Mouse (Mus musculus) heart, embryonic 14.5 days (tissue): ENCODE measurements around the gene Dtnb. TPM values are rescaled to one million over a fixed set of nuclear protein-coding genes. Genes with fewer than 3 reads are reported as not detected.

ENCODE experiments used
- ATAC-seq: fragments of 200-750 bp; cut with Nextera tagmentation; 2 replicates; pipeline ENCODE4 v1.8.0; 2017; ENCODE audit warnings: low read depth, moderate TSS enrichment; ENCODE audit not compliant: insufficient number of reproducible peaks, insufficient read depth, low FRiP score
- H3K27ac ChIP-seq, 2 experiments: fragments of 200-500 bp in 1 of 2; fragments of 300-500 bp in 1 of 2; sonication (generic) in 1 of 2; replicated peaks in 1 of 2; 2 replicates each; pipeline ENCODE4 v1.5.1; 2012 to 2014; ENCODE audit warnings: low read depth in 2 of 2, low read length in 2 of 2, control low read depth in 1 of 2, mild to moderate bottlenecking in 1 of 2, mixed read lengths in 1 of 2; ENCODE audit not compliant: control insufficient read depth in 1 of 2, insufficient read depth in 1 of 2
- H3K27me3 ChIP-seq: fragments of 300-500 bp; sonication (generic); 2 replicates; pipeline ENCODE4 v1.6.1; 2014; ENCODE audit warnings: mild to moderate bottlenecking, low read length, control low read depth; ENCODE audit not compliant: control insufficient read depth, insufficient read depth
- H3K36me3 ChIP-seq: fragments of 300-500 bp; sonication (generic); 2 replicates; pipeline ENCODE4 v1.6.1; 2014; ENCODE audit warnings: mild to moderate bottlenecking, control low read depth, low read length, mixed read lengths; ENCODE audit not compliant: control insufficient read depth, insufficient read depth
- H3K4me1 ChIP-seq, 2 experiments: fragments of 200-500 bp in 1 of 2; fragments of 300-500 bp in 1 of 2; sonication (generic) in 1 of 2; 2 replicates each; pipeline ENCODE4 v1.6.1; 2012 to 2014; ENCODE audit warnings: low read length in 2 of 2, control low read depth in 1 of 2, mixed read lengths in 1 of 2; ENCODE audit not compliant: control insufficient read depth in 2 of 2, insufficient read depth in 2 of 2
- H3K4me2 ChIP-seq: fragments of 300-500 bp; sonication (generic); 2 replicates; pipeline ENCODE4 v1.6.1; 2014; ENCODE audit warnings: mild to moderate bottlenecking, low read length
- H3K4me3 ChIP-seq, 2 experiments: fragments of 200-500 bp in 1 of 2; fragments of 300-500 bp in 1 of 2; sonication (generic) in 1 of 2; 2 replicates each; pipeline ENCODE4 v1.5.1; 2012 to 2014; ENCODE audit warnings: low read length in 2 of 2, mild to moderate bottlenecking in 2 of 2, control low read depth in 1 of 2, low read depth in 1 of 2, moderate library complexity in 1 of 2; ENCODE audit not compliant: control insufficient read depth in 1 of 2, insufficient read depth in 1 of 2
- H3K9ac ChIP-seq: fragments of 300-500 bp; sonication (generic); 2 replicates; pipeline ENCODE4 v1.6.1; 2014; ENCODE audit warnings: mild to moderate bottlenecking, low read length
- H3K9me3 ChIP-seq: fragments of 300-500 bp; sonication (generic); 2 replicates; pipeline ENCODE4 v1.6.1; 2016; ENCODE audit warnings: low read length, control low read depth; ENCODE audit not compliant: control insufficient read depth
- WGBS: fragments of 180-500 bp; shearing (Covaris S2); extraction: QIAGEN DNeasy Blood & Tissue Kit; methylation state at CpG from one replicate; pipeline ENCODE4 v1.1.7; 2014; 5-methylcytosine and 5-hydroxymethylcytosine counted together
- polyA plus RNA-seq: library from polyadenylated mRNA; unstranded; fragments of >200 nt; fragmentation: Nextera tagmentation; extraction: Ambion mirVana; gene quantifications from 2 replicates; pipeline ENCODE4 v1.2.1, GENCODE M21; 2014

Dtnb gene
- polyA plus RNA-seq, 1 experiment from 2014 or later: 19.6 TPM

- no peaks in the 10 kb centered on the region for H3K9me3 ChIP-seq
- 82% methylated on average over 4 of the region's 4 CpGs for WGBS
- no peak overlapping the region for H3K9ac ChIP-seq
- no peaks in the 10 kb centered on the region for H3K27me3 ChIP-seq
- H3K4me1 ChIP-seq: peaks cover 0 to 13% of the 10 kb centered on the region in 2 experiments; a peak in 2 of 4 replicates
- no peaks in the 10 kb centered on the region for H3K36me3 ChIP-seq
- no peak for ATAC-seq
- H3K27ac ChIP-seq: no peak overlapping the region
- H3K4me2 ChIP-seq: no peak overlapping the region
- no peak overlapping the region for H3K4me3 ChIP-seq
Measured at GRCm38 (mm10) chr12:3659554-3660311, 87.6 kb downstream of the Dtnb start.

- no peaks in the 10 kb centered on the region for H3K36me3 ChIP-seq
- H3K4me2 ChIP-seq: no peak overlapping the region
- WGBS: 45% methylated on average over 1 of the region's 1 CpGs
- no peaks in the 10 kb centered on the region for H3K27me3 ChIP-seq
- H3K4me1 ChIP-seq: peaks cover 0 to 13% of the 10 kb centered on the region in 2 experiments; a peak in 2 of 4 replicates
- ATAC-seq: no peak
- H3K4me3 ChIP-seq: no peak overlapping the region
- no peaks in the 10 kb centered on the region for H3K9me3 ChIP-seq
- no peak overlapping the region for H3K9ac ChIP-seq
- no peak overlapping the region for H3K27ac ChIP-seq
Measured at GRCm38 (mm10) chr12:3660985-3661635, 88.9 kb downstream of the Dtnb start.

DNA sequence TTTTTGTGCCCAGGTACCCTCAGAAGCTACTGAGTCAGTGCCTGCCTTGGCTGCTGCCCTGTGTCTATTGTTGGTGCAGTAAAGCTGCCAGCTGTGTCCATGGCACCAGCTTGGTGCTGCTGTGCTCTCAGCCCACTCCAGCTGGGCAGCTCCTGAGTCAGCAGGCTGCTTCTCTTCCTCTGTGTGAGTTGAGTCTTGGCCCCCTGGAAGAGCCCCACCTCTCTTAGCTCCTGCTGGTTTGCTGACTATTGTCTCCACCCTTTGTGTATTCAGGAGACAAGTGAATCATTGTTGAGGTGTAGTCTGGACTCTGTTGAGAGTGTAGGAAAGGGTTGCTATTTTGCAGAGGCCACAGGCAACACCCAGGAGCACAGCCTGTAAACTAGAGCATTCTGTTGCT is 90.5 kb downstream of the Dtnb start:
- no peak overlapping the region for H3K27ac ChIP-seq
- no peak for ATAC-seq
- no peaks in the 10 kb centered on the region for H3K36me3 ChIP-seq
- H3K4me2 ChIP-seq: no peak overlapping the region
- no peak overlapping the region for H3K4me3 ChIP-seq
- no peaks in the 10 kb centered on the region for H3K27me3 ChIP-seq
- no peaks in the 10 kb centered on the region for H3K9me3 ChIP-seq
- H3K4me1 ChIP-seq: 0 out of 4 replicates have a peak, but pooled peaks cover 0 to 3% of the 10 kb centered on the region in 2 experiments
- no peak overlapping the region for H3K9ac ChIP-seq

DNA sequence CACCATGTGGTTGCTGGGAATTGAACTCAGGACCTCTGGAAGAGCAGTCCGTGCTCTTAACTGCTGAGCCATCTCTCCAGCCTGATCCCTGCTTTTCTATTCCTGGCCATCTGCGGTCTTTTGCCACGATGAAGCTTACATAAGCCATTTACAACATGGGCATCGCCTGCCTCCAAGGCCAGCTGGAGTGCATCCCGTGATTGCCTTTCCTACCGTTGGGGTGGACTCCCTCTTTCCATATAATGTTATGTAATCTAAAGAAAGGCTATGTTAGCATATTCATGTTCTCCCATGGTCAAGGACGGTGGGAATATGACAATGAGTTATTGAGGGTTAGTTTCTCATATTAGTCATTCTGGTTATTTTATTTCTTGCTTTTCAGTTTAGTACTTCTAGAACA is 91.2 kb downstream of the Dtnb start:
- Histone ChIP-seq H3K4me2 (no peak overlapping the region), H3K27ac (no peak overlapping the region), H3K4me1 (no peaks in the 10 kb centered on the region), H3K9ac (no peak overlapping the region), H3K27me3 (no peaks in the 10 kb centered on the region), H3K36me3 (no peaks in the 10 kb centered on the region), H3K4me3 (no peak overlapping the region), H3K9me3 (no peaks in the 10 kb centered on the region)
- ATAC-seq: no peak
- WGBS: 91% methylated on average over 7 of the region's 7 CpGs

DNA sequence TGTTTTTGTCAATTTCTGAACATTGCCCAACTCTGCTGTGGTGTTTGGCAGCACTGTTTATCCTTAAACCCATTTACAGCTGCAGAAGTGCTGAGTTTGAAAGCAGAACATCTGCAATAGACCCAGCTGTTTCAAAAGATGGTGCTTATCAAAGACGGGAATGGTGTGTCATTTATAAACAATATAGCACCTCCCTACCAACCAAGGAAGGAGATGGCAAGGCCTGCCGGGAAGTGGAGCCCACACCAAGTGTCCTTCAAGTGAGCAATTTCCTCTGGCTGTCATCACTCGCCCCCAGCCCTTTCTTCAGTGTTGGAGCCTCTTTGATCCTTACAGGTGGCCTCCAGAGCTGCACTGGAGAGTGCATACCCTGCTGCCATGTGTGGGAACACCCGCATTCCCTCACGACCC is 97.8 kb downstream of the Dtnb start:
- no peaks in the 10 kb centered on the region for H3K36me3 ChIP-seq
- WGBS: 28% methylated on average over 5 of the region's 5 CpGs
- no peaks in the 10 kb centered on the region for H3K27me3 ChIP-seq
- no peak overlapping the region for H3K4me2 ChIP-seq
- no peak overlapping the region for H3K4me3 ChIP-seq
- H3K9ac ChIP-seq: no peak overlapping the region
- H3K9me3 ChIP-seq: no peaks in the 10 kb centered on the region
- peaks cover 3 to 10% of the 10 kb centered on the region in 2 experiments; a peak in 2 of 4 replicates for H3K4me1 ChIP-seq
- no peak overlapping the region for H3K27ac ChIP-seq
- ATAC-seq: no peak

- Histone ChIP-seq H3K4me1 (peaks cover 3 to 10% of the 10 kb centered on the region in 2 experiments; a peak in 2 of 4 replicates), H3K9ac (no peak overlapping the region), H3K9me3 (no peaks in the 10 kb centered on the region), H3K4me2 (no peak overlapping the region), H3K36me3 (no peaks in the 10 kb centered on the region), H3K4me3 (no peak overlapping the region), H3K27ac (no peak overlapping the region), H3K27me3 (no peaks in the 10 kb centered on the region)
- 75% methylated on average over 4 of the region's 4 CpGs for WGBS
- no peak for ATAC-seq
Measured at GRCm38 (mm10) chr12:3671117-3671516, 98.9 kb downstream of the Dtnb start.

DNA sequence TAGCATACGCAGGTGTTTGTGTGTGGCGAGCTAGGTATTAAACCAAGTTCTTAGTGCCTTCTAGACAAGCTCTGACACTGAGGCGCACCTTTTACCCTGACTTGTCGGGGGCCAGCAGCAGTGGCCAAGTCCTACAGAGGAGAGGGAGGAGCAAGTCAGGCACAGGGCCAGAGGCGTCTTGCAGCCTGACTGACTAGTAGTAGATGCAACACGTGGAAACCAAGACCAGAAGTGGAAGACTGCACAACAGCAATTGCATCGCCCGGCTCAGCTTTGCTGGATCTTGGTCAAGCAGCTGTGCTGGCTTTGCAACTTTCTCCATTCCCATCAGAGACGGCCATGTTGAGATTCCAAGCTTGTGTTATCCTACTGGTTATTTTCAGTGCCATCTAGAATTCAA is 100.6 kb downstream of the Dtnb start:
- H3K4me3 ChIP-seq: no peak overlapping the region
- peaks cover 3 to 10% of the 10 kb centered on the region in 2 experiments; a peak in 2 of 4 replicates for H3K4me1 ChIP-seq
- no peak overlapping the region for H3K4me2 ChIP-seq
- ATAC-seq: no peak
- no peak overlapping the region for H3K9ac ChIP-seq
- H3K9me3 ChIP-seq: no peaks in the 10 kb centered on the region
- H3K27ac ChIP-seq: no peak overlapping the region
- no peaks in the 10 kb centered on the region for H3K36me3 ChIP-seq
- 66% methylated on average over 9 of the region's 9 CpGs for WGBS
- H3K27me3 ChIP-seq: no peaks in the 10 kb centered on the region
